Mouse (Mus musculus) MEL (cell line): ENCODE measurements around the gene Hoxb5. TPM values are rescaled to one million over a fixed set of nuclear protein-coding genes. Genes with fewer than 3 reads are reported as not detected.

Experiments used
- DNase-seq: peaks from one replicate; pipeline ENCODE4 v3.0.0; 2011; ENCODE audit warnings: low read depth, low spot score
- H3K27ac ChIP-seq: 2 replicates; pipeline ENCODE4 v1.5.1; 2012; ENCODE audit warnings: low read depth, mild to moderate bottlenecking, control low read depth, low read length, moderate library complexity; ENCODE audit not compliant: control insufficient read depth
- H3K27me3 ChIP-seq, 2 experiments: fragments of 150-350 bp in 1 of 2; sonication (generic) in 1 of 2; 2 replicates each; pipeline ENCODE4 v1.6.1; 2012; ENCODE audit warnings: low read length in 2 of 2, mild to moderate bottlenecking in 2 of 2, improper control_type of control experiment in 1 of 2, moderate library complexity in 1 of 2; ENCODE audit not compliant: insufficient read depth in 2 of 2, control insufficient read depth in 1 of 2
- H3K36me3 ChIP-seq, 2 experiments: 2 replicates each; pipeline ENCODE4 v1.6.1; 2012 to 2014; ENCODE audit warnings: low read length in 2 of 2, improper control_type of control experiment in 1 of 2, inconsistent platforms in 1 of 2, mild to moderate bottlenecking in 1 of 2; ENCODE audit not compliant: insufficient read depth in 2 of 2, control insufficient read depth in 1 of 2
- H3K4me1 ChIP-seq, 2 experiments: fragments of 150-350 bp in 1 of 2; sonication (generic) in 1 of 2; 2 replicates each; pipeline ENCODE4 v1.6.1; 2012; ENCODE audit warnings: low read length in 2 of 2, improper control_type of control experiment in 1 of 2, mild to moderate bottlenecking in 1 of 2; ENCODE audit not compliant: insufficient read depth in 2 of 2, control insufficient read depth in 1 of 2
- H3K4me3 ChIP-seq, 2 experiments: fragments of 150-350 bp in 1 of 2; sonication (generic) in 1 of 2; 2 replicates each; pipeline ENCODE4 v1.5.1; 2012; ENCODE audit warnings: low read depth in 2 of 2, low read length in 2 of 2, mild to moderate bottlenecking in 2 of 2, moderate library complexity in 2 of 2, control low read depth in 1 of 2, improper control_type of control experiment in 1 of 2; ENCODE audit not compliant: control insufficient read depth in 1 of 2, insufficient read depth in 1 of 2
- H3K79me2 ChIP-seq: 2 replicates; pipeline ENCODE4 v1.6.1; 2012; ENCODE audit warnings: mild to moderate bottlenecking, low read length, moderate library complexity; ENCODE audit not compliant: control insufficient read depth, poor library complexity, insufficient read depth
- H3K9ac ChIP-seq: 2 replicates; pipeline ENCODE4 v1.6.1; 2012; ENCODE audit warnings: low read depth, mild to moderate bottlenecking, control low read depth, low read length, moderate library complexity; ENCODE audit not compliant: control insufficient read depth, poor library complexity, severe bottlenecking
- H3K9me3 ChIP-seq: fragments of 150-350 bp; sonication (generic); replicated peaks from 2 replicates; pipeline ENCODE4 v1.6.1; 2012; ENCODE audit warnings: mild to moderate bottlenecking, low read length, improper control_type of control experiment, moderate library complexity; ENCODE audit not compliant: insufficient read depth
- BHLHE40 ChIP-seq: IDR thresholded peaks from 2 replicates; pipeline ENCODE4 v1.6.1; 2012; ENCODE audit warnings: low read depth, mild to moderate bottlenecking, inconsistent platforms, low read length, improper control_type of control experiment, borderline replicate concordance
- CHD2 ChIP-seq: IDR thresholded peaks from 2 replicates; pipeline ENCODE4 v1.6.1; 2011; ENCODE audit warnings: low read length, improper control_type of control experiment
- CTCF ChIP-seq, 3 experiments: IDR thresholded peaks in 2 of 3; conservative IDR thresholded peaks in 1 of 3; 2 replicates each; pipeline ENCODE4 v1.5.1; 2011 to 2012; ENCODE audit warnings: low read length in 3 of 3, low read depth in 2 of 3, mild to moderate bottlenecking in 2 of 3, improper control_type of control experiment in 1 of 3, inconsistent platforms in 1 of 3, mixed read lengths in 1 of 3, moderate library complexity in 1 of 3; ENCODE audit not compliant: control insufficient read depth in 1 of 3, insufficient read depth in 1 of 3, poor library complexity in 1 of 3, severe bottlenecking in 1 of 3
- ELF1 ChIP-seq: IDR thresholded peaks from 2 replicates; pipeline ENCODE4 v1.6.1; 2014; ENCODE audit warnings: low read depth, mild to moderate bottlenecking, inconsistent platforms, low read length, improper control_type of control experiment, moderate library complexity
- GABPA ChIP-seq: IDR thresholded peaks from 2 replicates; pipeline ENCODE4 v1.6.1; 2012; ENCODE audit warnings: low read depth, mild to moderate bottlenecking, inconsistent platforms, low read length, improper control_type of control experiment, moderate library complexity
- JUND ChIP-seq: IDR thresholded peaks from 2 replicates; pipeline ENCODE4 v1.6.1; 2011; ENCODE audit warnings: low read depth, mild to moderate bottlenecking, improper control_type of control experiment, low read length
- KAT2A ChIP-seq: conservative IDR thresholded peaks from 2 replicates; pipeline ENCODE4 v1.6.1; 2012; ENCODE audit warnings: low read depth, low read length, improper control_type of control experiment, inconsistent platforms
- MAX ChIP-seq: IDR thresholded peaks from 2 replicates; pipeline ENCODE4 v1.6.1; 2011; ENCODE audit warnings: low read length, improper control_type of control experiment
- MEF2A ChIP-seq: IDR thresholded peaks from 2 replicates; pipeline ENCODE4 v1.6.1; 2014; ENCODE audit warnings: low read depth, mild to moderate bottlenecking, inconsistent platforms, low read length, improper control_type of control experiment; ENCODE audit not compliant: poor library complexity, insufficient replicate concordance, severe bottlenecking; ENCODE audit errors: extremely low read depth
- MXI1 ChIP-seq: IDR thresholded peaks from 2 replicates; pipeline ENCODE4 v1.6.1; 2011; ENCODE audit warnings: mild to moderate bottlenecking, low read depth, low read length, improper control_type of control experiment
- MYB ChIP-seq: IDR thresholded peaks from 2 replicates; pipeline ENCODE4 v1.6.1; 2011; ENCODE audit warnings: mild to moderate bottlenecking, low read depth, low read length, improper control_type of control experiment
- NELFE ChIP-seq: IDR thresholded peaks from 2 replicates; pipeline ENCODE4 v1.6.1; 2011; ENCODE audit warnings: low read depth, low read length, improper control_type of control experiment
- NRF1 ChIP-seq: IDR thresholded peaks from 2 replicates; pipeline ENCODE4 v1.6.1; 2014; ENCODE audit warnings: low read depth, mild to moderate bottlenecking, inconsistent platforms, low read length, improper control_type of control experiment, moderate library complexity; ENCODE audit not compliant: poor library complexity, insufficient read depth, severe bottlenecking
- POLR2A ChIP-seq, 2 experiments: IDR thresholded peaks; 2 replicates each; pipeline ENCODE4 v1.6.1; 2011 to 2012; ENCODE audit warnings: low read length in 2 of 2, mild to moderate bottlenecking in 2 of 2, control low read depth in 1 of 2, improper control_type of control experiment in 1 of 2, low read depth in 1 of 2, moderate library complexity in 1 of 2; ENCODE audit not compliant: control insufficient read depth in 1 of 2, insufficient read depth in 1 of 2, poor library complexity in 1 of 2
- POLR2AphosphoS2 ChIP-seq: IDR thresholded peaks from 2 replicates; pipeline ENCODE4 v1.6.1; 2011; ENCODE audit warnings: low read length, improper control_type of control experiment
- POLR2AphosphoS5 ChIP-seq: IDR thresholded peaks from 2 replicates; pipeline ENCODE4 v1.6.1; 2012; ENCODE audit warnings: low read depth, borderline replicate concordance, mild to moderate bottlenecking, inconsistent platforms, low read length, moderate library complexity, mixed read lengths
- RAD21 ChIP-seq: IDR thresholded peaks from 2 replicates; pipeline ENCODE4 v1.6.1; 2011; ENCODE audit warnings: mild to moderate bottlenecking, low read depth, low read length, improper control_type of control experiment
- RCOR1 ChIP-seq: IDR thresholded peaks from 2 replicates; pipeline ENCODE4 v1.6.1; 2012; ENCODE audit warnings: low read depth, mild to moderate bottlenecking, inconsistent platforms, low read length, improper control_type of control experiment
- SIN3A ChIP-seq: IDR thresholded peaks from 2 replicates; pipeline ENCODE4 v1.6.1; 2012; ENCODE audit warnings: low read length, improper control_type of control experiment, inconsistent platforms
- SMC3 ChIP-seq: IDR thresholded peaks from 2 replicates; pipeline ENCODE4 v1.6.1; 2011; ENCODE audit warnings: low read depth, low read length, improper control_type of control experiment
- TAL1 ChIP-seq: IDR thresholded peaks from 2 replicates; pipeline ENCODE4 v1.6.1; 2012; ENCODE audit warnings: mild to moderate bottlenecking, inconsistent platforms, low read length, moderate library complexity, mixed read lengths
- TCF12 ChIP-seq: IDR thresholded peaks from 2 replicates; pipeline ENCODE4 v1.6.1; 2014; ENCODE audit warnings: low read depth, mild to moderate bottlenecking, inconsistent platforms, low read length, improper control_type of control experiment, moderate library complexity
- USF1 ChIP-seq: IDR thresholded peaks from 2 replicates; pipeline ENCODE4 v1.6.1; 2014; ENCODE audit warnings: low read depth, mild to moderate bottlenecking, inconsistent platforms, low read length, improper control_type of control experiment, moderate library complexity
- USF2 ChIP-seq, 2 experiments: IDR thresholded peaks; 2 replicates each; pipeline ENCODE4 v1.6.1; 2011 to 2012; ENCODE audit warnings: improper control_type of control experiment in 2 of 2, low read length in 2 of 2, borderline replicate concordance in 1 of 2, inconsistent platforms in 1 of 2, low read depth in 1 of 2, mild to moderate bottlenecking in 1 of 2; ENCODE audit not compliant: insufficient read depth in 1 of 2
- ZC3H11A ChIP-seq: IDR thresholded peaks from 2 replicates; pipeline ENCODE4 v1.6.1; 2012; ENCODE audit warnings: low read depth, mild to moderate bottlenecking, inconsistent platforms, low read length, improper control_type of control experiment
- ZNF384 ChIP-seq: IDR thresholded peaks from 2 replicates; pipeline ENCODE4 v1.6.1; 2012; ENCODE audit warnings: low read depth, mild to moderate bottlenecking, inconsistent platforms, low read length, improper control_type of control experiment
- polyA plus RNA-seq, 2 experiments: library from polyadenylated mRNA; stranded (reverse) in 1 of 2; unstranded in 1 of 2; fragments of >175 nt in 1 of 2; fragments of >200 nt in 1 of 2; gene quantifications; 2 replicates each; pipeline versions ENCODE4 v1.2.1 to v1.2.4; 2012; ENCODE audit warnings: low replicate concordance in 2 of 2, low read depth in 1 of 2; ENCODE audit not compliant: insufficient read length in 2 of 2, insufficient read depth in 1 of 2, missing spikeins in 1 of 2
- total RNA-seq: library from RNA; depleted of rRNA; stranded (reverse); fragments of 300-350 nt; gene quantifications from 2 replicates; pipeline ENCODE4 v1.2.3, GENCODE M21; 2012

Gene Hoxb5
- total and polyA plus RNA-seq, 3 experiments, result not detected

- Histone ChIP-seq H3K4me3 (no peak overlapping the region), H3K79me2 (no peaks in the 10 kb centered on the region), H3K9me3 (no peaks in the 10 kb centered on the region), H3K36me3 (no peaks in the 10 kb centered on the region), H3K4me1 (no peaks in the 10 kb centered on the region), H3K27me3 (peaks cover 9 to 13% of the 10 kb centered on the region in 2 experiments), H3K9ac (no peak overlapping the region), H3K27ac (no peak overlapping the region)
- DNase-seq, result no peak
- TF ChIP-seq SMC3, result no peak
- no peak for TF ChIP-seq JUND
- no peak for TF ChIP-seq USF1
- TF ChIP-seq POLR2A (IDR thresholded peaks at IDR 0.05; ENCODE audit: control insufficient read depth in 1 of 2, insufficient read depth in 1 of 2, low read depth in 1 of 2, low read length in 2 of 2, poor library complexity in 1 of 2), result no peak
- TF ChIP-seq RAD21, result no peak
- no peak for TF ChIP-seq MYB
- TF ChIP-seq RCOR1, result no peak
- TF ChIP-seq POLR2AphosphoS2, result no peak
- TF ChIP-seq CHD2, result no peak
- no peak for TF ChIP-seq POLR2AphosphoS5
- no peak for TF ChIP-seq NELFE
- no peak for TF ChIP-seq GABPA
- TF ChIP-seq NRF1, result no peak
- no peak for TF ChIP-seq ZC3H11A
- no peak for TF ChIP-seq ZNF384
- no peak for TF ChIP-seq KAT2A
- TF ChIP-seq BHLHE40, result no peak
- no peak for TF ChIP-seq CTCF (IDR thresholded peaks at IDR 0.05 in 2 of 3, conservative IDR thresholded peaks at IDR 0.05 in 1 of 3; ENCODE audit: control insufficient read depth in 1 of 3, insufficient read depth in 1 of 3, low read depth in 2 of 3, low read length in 3 of 3, poor library complexity in 1 of 3, severe bottlenecking in 1 of 3)
- no peak for TF ChIP-seq ELF1
Measured at GRCm38 (mm10) chr11:96268031-96268745, 34.9 kb upstream of the Hoxb5 start.

DNA sequence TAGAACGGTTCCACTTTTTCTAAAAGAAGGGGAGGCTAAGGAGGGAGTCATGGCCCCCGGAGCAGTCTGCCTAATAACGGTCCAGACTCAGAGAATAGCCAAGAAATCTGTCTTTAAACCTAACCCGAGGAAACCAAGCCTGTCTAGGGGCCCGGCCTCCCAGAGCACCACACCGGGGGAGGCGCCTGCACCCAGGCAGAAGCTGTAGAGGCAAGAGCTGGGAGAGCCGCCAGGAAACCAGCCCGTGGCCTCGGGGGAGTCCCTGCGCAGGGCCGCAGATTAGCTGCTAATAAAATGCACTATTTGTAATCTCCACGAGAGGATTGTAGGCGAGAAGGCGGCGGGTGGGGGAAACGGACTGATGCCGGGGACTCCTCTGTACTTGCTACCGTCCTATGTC lies 33.3 kb upstream of the Hoxb5 start:
- DNase-seq, result no peak
- Histone ChIP-seq H3K36me3 (no peaks in the 10 kb centered on the region), H3K9me3 (no peaks in the 10 kb centered on the region), H3K4me3 (no peak overlapping the region), H3K9ac (no peak overlapping the region), H3K27ac (no peak overlapping the region), H3K79me2 (no peaks in the 10 kb centered on the region), H3K4me1 (no peaks in the 10 kb centered on the region), H3K27me3 (peaks cover 9 to 13% of the 10 kb centered on the region in 2 experiments)
- TF ChIP-seq NRF1, result no peak
- TF ChIP-seq TCF12, result no peak
- TF ChIP-seq NELFE, result no peak
- no peak for TF ChIP-seq POLR2A (IDR thresholded peaks at IDR 0.05; ENCODE audit: control insufficient read depth in 1 of 2, insufficient read depth in 1 of 2, low read depth in 1 of 2, low read length in 2 of 2, poor library complexity in 1 of 2)
- TF ChIP-seq JUND, result no peak
- no peak for TF ChIP-seq MEF2A
- no peak for TF ChIP-seq USF2 (IDR thresholded peaks at IDR 0.05; ENCODE audit: borderline replicate concordance in 1 of 2, insufficient read depth in 1 of 2, low read depth in 1 of 2, low read length in 2 of 2)
- TF ChIP-seq TAL1, result no peak
- TF ChIP-seq MAX, result no peak
- no peak for TF ChIP-seq RCOR1
- no peak for TF ChIP-seq ELF1
- no peak for TF ChIP-seq ZNF384
- no peak for TF ChIP-seq MXI1
- no peak for TF ChIP-seq SIN3A
